Mouse (Mus musculus) stomach, postnatal 0 days (tissue): ENCODE data around the gene Syngr2.

Experiments
- CTCF ChIP-seq: IDR thresholded peaks from 2 replicates; pipeline ENCODE4 v1.5.1; 2016; ENCODE audit warnings: antibody characterized with exemption, low read depth, mild to moderate bottlenecking, moderate library complexity
- EP300 ChIP-seq: optimal IDR thresholded peaks from 2 replicates; pipeline ENCODE3; 2016; ENCODE audit warnings: antibody characterized with exemption

DNA sequence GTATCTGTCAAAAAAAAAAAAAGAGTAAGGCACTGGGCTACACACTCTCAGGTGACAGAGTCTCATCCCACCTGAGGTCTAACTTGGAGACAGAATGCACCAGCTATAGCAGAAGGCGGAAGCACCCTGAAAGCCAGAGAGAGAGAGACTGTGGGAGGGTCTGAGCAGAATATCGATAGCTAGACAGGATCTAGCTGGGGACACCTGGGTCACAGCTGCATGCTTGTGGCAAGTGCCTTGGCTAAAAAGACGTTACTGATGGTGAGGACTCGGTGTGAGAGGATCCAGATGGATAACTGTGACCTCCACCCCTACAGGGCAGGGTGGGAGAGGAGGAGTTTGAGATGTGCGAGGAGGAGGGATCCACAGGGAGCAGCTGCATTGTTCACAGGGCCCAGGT lies 12.5 kb upstream of the Syngr2 start:
- TF ChIP-seq CTCF: no peak
- no peak for TF ChIP-seq EP300
